Mouse (Mus musculus) lung, postnatal 0 days (tissue): ENCODE results near the gene Tor1aip1.

Experiments
- CTCF ChIP-seq: IDR thresholded peaks from 2 replicates; pipeline ENCODE4 v1.5.1; 2016; ENCODE audit warnings: antibody characterized with exemption, mild to moderate bottlenecking
- EP300 ChIP-seq: IDR thresholded peaks from 2 replicates; pipeline ENCODE4 v1.6.1; 2016; ENCODE audit warnings: antibody characterized with exemption, mild to moderate bottlenecking, control low read depth

DNA sequence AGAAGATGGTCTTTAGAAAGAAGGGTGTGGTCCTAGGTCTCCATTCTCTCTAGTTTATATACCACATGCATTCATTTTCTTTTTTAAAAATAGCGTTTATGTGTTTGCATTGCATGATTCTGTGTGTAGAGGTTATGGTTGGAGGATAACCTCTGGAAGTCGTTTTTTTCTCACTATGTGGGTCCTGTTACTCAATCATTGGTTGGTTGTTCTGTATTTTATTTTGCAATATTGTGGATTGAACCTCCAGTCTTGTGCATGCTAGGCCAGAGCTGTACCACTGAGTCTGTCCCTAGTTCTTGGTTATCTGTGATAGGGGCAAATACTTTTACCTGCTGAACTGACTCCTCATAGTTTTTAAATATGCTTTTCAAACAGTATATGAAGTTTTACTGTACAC is 21.9 kb upstream of the Tor1aip1 start:
- TF ChIP-seq CTCF (no peak), EP300 (no peak)
